Mouse (Mus musculus) liver, embryonic 11.5 days (tissue): ENCODE data around the gene Ldlrad3. TPM values are rescaled to one million over a fixed set of nuclear protein-coding genes. Genes with fewer than 3 reads are reported as not detected.

Experiments
- ATAC-seq: fragments of 200-750 bp; cut with Nextera tagmentation; replicated peaks from 2 replicates; pipeline ENCODE4 v1.8.0; 2017; ENCODE audit warnings: moderate number of reproducible peaks, mild to moderate bottlenecking, moderate TSS enrichment, moderate library complexity; ENCODE audit not compliant: low FRiP score
- DNase-seq: peaks from one replicate; pipeline ENCODE4 v3.0.0-alpha.2; 2017; ENCODE audit warnings: low spot score
- H3K27ac ChIP-seq: fragments of 300-500 bp; sonication (generic); 2 replicates; pipeline ENCODE4 v1.5.1; 2014; ENCODE audit warnings: mild to moderate bottlenecking, low read depth, low read length, control low read depth
- H3K27me3 ChIP-seq: fragments of 300-500 bp; sonication (generic); replicated peaks from 2 replicates; pipeline ENCODE4 v1.6.1; 2014; ENCODE audit warnings: low read length, mixed read lengths; ENCODE audit not compliant: control insufficient read depth, insufficient read depth
- H3K36me3 ChIP-seq: fragments of 300-500 bp; sonication (generic); 2 replicates; pipeline ENCODE4 v1.6.1; 2014; ENCODE audit warnings: mild to moderate bottlenecking, low read length, moderate library complexity, mixed read lengths; ENCODE audit not compliant: control insufficient read depth, insufficient read depth
- H3K4me1 ChIP-seq: fragments of 300-500 bp; sonication (generic); replicated peaks from 2 replicates; pipeline ENCODE4 v1.6.1; 2014; ENCODE audit warnings: low read length, mixed read lengths; ENCODE audit not compliant: control insufficient read depth, insufficient read depth
- H3K4me2 ChIP-seq: fragments of 300-500 bp; sonication (generic); 2 replicates; pipeline ENCODE4 v1.6.1; 2014; ENCODE audit warnings: mild to moderate bottlenecking, control low read depth, moderate library complexity
- H3K4me3 ChIP-seq: fragments of 300-500 bp; sonication (generic); 2 replicates; pipeline ENCODE4 v1.5.1; 2014; ENCODE audit warnings: low read depth, low read length, control low read depth
- H3K9ac ChIP-seq: fragments of 300-500 bp; sonication (generic); 2 replicates; pipeline ENCODE4 v1.6.1; 2014; ENCODE audit warnings: low read depth, low read length, control low read depth
- H3K9me3 ChIP-seq: fragments of 300-500 bp; sonication (generic); 2 replicates; pipeline ENCODE4 v1.6.1; 2016; ENCODE audit warnings: low read length, inconsistent platforms, mixed read lengths; ENCODE audit not compliant: control insufficient read depth
- WGBS: fragments of 180-500 bp; shearing (Covaris S2); extraction: QIAGEN DNeasy Blood & Tissue Kit; methylation state at CpG from one replicate; pipeline ENCODE4 v1.1.7; 2014; 5-methylcytosine and 5-hydroxymethylcytosine counted together
- polyA plus RNA-seq: library from polyadenylated mRNA; unstranded; fragments of >200 nt; fragmentation: Nextera tagmentation; extraction: Ambion mirVana; gene quantifications from 2 replicates; pipeline ENCODE4 v1.2.1, GENCODE M21; 2014

The Ldlrad3 gene
- polyA plus RNA-seq, 1 experiment from 2014 or later, result 17.9 TPM

GRCm38 (mm10) chr2:102011311-102011975 is 174.7 kb downstream of the Ldlrad3 start:
- DNase-seq, result no peak
- ATAC-seq, result peak; percentile 37; the same call in 1 of the 2 replicates
- no peak overlapping the region for H3K4me2 ChIP-seq
- no peak overlapping the region for H3K9ac ChIP-seq
- no peaks in the 10 kb centered on the region for H3K9me3 ChIP-seq
- H3K27me3 ChIP-seq, result no peaks in the 10 kb centered on the region
- H3K36me3 ChIP-seq, result no peaks in the 10 kb centered on the region
- H3K4me3 ChIP-seq, result no peak overlapping the region
- 68% methylated on average over 6 of the region's 6 CpGs for WGBS
- H3K4me1 ChIP-seq, result no peaks in the 10 kb centered on the region
- H3K27ac ChIP-seq, result no peak overlapping the region

- H3K27ac ChIP-seq, result no peak overlapping the region
- DNase-seq, result no peak
- 81% methylated on average over 6 of the region's 6 CpGs for WGBS
- H3K36me3 ChIP-seq, result no peaks in the 10 kb centered on the region
- H3K4me1 ChIP-seq, result peaks cover 9% of the 10 kb centered on the region; the same call in 1 of the 2 replicates
- H3K4me3 ChIP-seq, result no peak overlapping the region
- no peak overlapping the region for H3K9ac ChIP-seq
- no peak overlapping the region for H3K4me2 ChIP-seq
- H3K9me3 ChIP-seq, result no peaks in the 10 kb centered on the region
- H3K27me3 ChIP-seq, result no peaks in the 10 kb centered on the region
- no peak for ATAC-seq
These were observed 176.4 kb downstream of the Ldlrad3 start for GRCm38 (mm10) chr2:102009766-102010265.

- DNase-seq, result no peak
- 36% methylated on average over 4 of the region's 4 CpGs for WGBS
These were observed 180.0 kb downstream of the Ldlrad3 start for GRCm38 (mm10) chr2:102006143-102006542.

DNA sequence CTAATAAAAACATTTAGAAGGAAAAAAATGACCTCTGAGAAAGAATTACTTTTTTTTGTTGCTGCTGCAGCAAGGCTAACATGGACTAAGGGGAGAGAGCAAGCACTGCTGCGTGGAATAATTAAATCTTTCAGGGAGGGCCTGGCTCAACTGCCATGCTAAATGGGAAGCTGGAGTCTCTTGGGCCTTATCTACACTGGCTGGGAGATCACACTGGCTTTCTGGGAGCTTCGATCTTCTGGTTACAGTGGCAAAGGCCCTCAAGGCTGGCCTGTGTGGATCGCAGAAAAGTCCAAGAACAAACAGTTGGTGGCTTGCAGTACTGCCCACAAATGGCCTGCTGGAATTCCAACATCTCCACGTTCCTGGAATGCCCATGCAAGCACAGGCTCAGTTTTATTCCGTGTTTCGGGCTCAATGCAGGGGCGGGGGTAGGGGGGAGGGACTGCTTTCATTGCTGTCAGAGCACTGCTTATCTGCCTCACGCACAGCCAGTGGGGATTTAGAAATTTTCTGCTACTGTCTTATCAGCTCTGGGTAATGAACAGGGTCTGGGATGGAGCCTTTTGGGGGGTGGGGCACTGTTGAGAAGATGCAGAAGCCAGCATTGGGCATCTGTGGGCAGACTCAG is 180.7 kb downstream of the Ldlrad3 start:
- WGBS, result 26% methylated on average over 8 of the region's 8 CpGs

More at GRCm38 (mm10) chr2:102006143-102006542, 180.0 kb downstream of the Ldlrad3 start:
- Histone ChIP-seq H3K4me3 (no peak overlapping the region), H3K4me2 (no peak overlapping the region), H3K36me3 (no peaks in the 10 kb centered on the region), H3K4me1 (peaks cover 12% of the 10 kb centered on the region; the same call in 1 of the 2 replicates), H3K9me3 (no peaks in the 10 kb centered on the region), H3K27ac (peak overlapping the region; percentile 50), H3K9ac (no peak overlapping the region), H3K27me3 (no peaks in the 10 kb centered on the region)
- ATAC-seq, result no peak

DNA sequence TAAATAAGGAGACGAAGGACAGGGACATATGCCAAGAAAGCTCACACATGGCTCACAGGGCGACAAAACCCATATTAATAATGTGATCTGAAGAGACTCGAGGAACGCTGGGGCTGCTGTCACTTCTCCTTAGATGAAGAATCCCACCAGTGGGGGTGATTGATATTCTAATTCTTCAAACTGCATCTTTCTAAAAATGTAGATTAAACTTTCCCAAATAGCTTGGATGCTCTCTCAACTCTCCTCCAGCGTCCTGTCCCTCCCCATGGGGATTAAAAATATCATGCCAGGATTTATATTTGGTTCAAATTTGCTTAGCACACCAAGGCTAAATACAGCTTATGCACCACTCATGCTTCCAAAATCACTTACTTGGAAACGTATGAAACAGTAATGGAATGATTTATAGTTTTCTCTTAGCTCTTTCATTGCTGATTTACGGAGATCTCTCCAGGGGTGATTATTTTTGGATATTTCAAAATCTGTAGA is 182.4 kb downstream of the Ldlrad3 start:
- no peak for DNase-seq
- Histone ChIP-seq H3K4me2 (no peak overlapping the region), H3K4me3 (no peak overlapping the region), H3K36me3 (no peaks in the 10 kb centered on the region), H3K27me3 (no peaks in the 10 kb centered on the region), H3K4me1 (peaks cover 12% of the 10 kb centered on the region; the same call in 1 of the 2 replicates), H3K9ac (no peak overlapping the region), H3K27ac (peak overlapping the region; percentile 23; the same call in 1 of the 2 replicates), H3K9me3 (no peaks in the 10 kb centered on the region)
- ATAC-seq, result no peak
- WGBS, result 62% methylated on average over 7 of the region's 7 CpGs

More for the DNA sequence above, 180.7 kb downstream of the Ldlrad3 start:
- no peaks in the 10 kb centered on the region for H3K27me3 ChIP-seq
- peak overlapping the region; percentile 58 for H3K27ac ChIP-seq
- H3K9ac ChIP-seq, result no peak overlapping the region
- H3K9me3 ChIP-seq, result no peaks in the 10 kb centered on the region
- H3K36me3 ChIP-seq, result no peaks in the 10 kb centered on the region
- peaks cover 12% of the 10 kb centered on the region; the same call in 1 of the 2 replicates for H3K4me1 ChIP-seq
- H3K4me3 ChIP-seq, result no peak overlapping the region
- ATAC-seq (peak; percentile 44; the same call in 1 of the 2 replicates), DNase-seq (peak; percentile 36)
- no peak overlapping the region for H3K4me2 ChIP-seq

DNA sequence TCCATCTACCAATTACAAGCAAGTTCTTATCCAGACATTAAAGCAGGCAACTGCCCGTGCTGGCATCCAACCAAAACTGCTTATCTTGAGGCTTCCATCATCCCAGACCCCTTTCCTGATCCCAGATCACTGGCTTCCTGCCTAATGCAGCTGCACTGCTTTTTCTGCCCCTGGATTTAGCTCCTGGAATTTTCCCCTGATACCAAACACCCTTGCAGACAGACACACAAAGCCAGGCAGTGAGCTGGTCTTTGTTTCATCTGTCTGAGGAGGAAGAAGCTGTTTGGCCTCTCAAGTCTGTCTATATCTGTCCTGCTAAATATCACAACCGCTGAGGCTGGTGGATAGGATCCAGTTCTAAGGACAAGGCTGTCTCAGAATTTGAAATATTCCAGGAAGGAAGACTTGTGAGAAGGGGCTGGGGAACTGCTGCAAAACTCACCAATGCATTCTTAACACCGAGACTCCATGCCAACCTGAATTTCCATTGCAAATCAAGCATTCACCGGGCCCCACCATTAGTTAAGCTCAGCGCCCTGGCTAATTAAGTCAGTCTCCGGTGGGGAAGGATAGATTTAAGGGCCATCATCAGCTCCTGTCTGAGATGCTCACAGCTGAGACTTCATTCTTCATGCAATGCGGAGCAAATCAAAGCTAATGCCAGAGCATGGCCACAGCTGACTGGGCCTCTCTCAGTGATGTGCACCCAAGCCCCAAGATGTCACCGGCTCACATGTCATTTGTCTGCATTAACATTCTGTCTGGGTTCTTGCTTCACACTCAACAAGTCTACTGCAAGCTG is 183.0 kb downstream of the Ldlrad3 start:
- Histone ChIP-seq H3K36me3 (no peaks in the 10 kb centered on the region), H3K4me1 (peaks cover 12% of the 10 kb centered on the region; the same call in 1 of the 2 replicates), H3K27ac (peak overlapping the region; percentile 66), H3K4me2 (no peak overlapping the region), H3K9ac (no peak overlapping the region), H3K4me3 (no peak overlapping the region), H3K27me3 (no peaks in the 10 kb centered on the region), H3K9me3 (no peaks in the 10 kb centered on the region)
- peak; percentile 48 for ATAC-seq
- DNase-seq, result no peak
- whole genome bisulfite sequencing, result 46% methylated on average over 8 of the region's 8 CpGs

DNA sequence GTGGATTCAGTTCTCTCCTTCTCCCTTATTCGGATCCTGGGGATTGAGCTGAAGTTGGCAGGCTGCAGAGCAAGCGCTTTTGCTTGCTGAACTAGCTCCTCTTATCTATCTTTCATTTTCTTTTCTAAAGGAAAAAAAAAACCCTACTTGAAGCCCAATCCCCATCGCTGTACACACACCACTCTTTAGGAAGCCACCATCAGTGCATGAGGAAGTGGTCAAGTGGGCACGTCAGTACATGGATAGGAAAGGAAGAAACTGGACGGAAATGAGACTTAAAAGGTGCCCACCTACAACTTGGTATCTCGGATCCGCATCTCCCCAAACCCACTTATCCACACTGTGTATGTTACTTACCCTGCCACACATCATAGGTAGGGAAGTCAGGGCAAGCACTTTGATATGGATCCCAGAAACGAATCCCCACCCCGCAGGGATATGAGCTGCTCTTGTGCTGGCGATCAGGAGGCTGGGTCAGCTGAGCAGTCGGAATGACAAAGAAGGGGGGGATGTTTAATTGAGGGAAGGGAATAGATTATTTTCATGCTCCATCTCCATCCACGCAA is 183.7 kb downstream of the Ldlrad3 start:
- Histone ChIP-seq H3K27me3 (no peaks in the 10 kb centered on the region), H3K9ac (no peak overlapping the region), H3K4me1 (peaks cover 12% of the 10 kb centered on the region; the same call in 1 of the 2 replicates), H3K36me3 (no peaks in the 10 kb centered on the region), H3K9me3 (no peaks in the 10 kb centered on the region), H3K27ac (peak overlapping the region; percentile 66), H3K4me2 (peak overlapping the region; percentile 40), H3K4me3 (no peak overlapping the region)
- DNase-seq (no peak), ATAC-seq (peak; percentile 16; the same call in 1 of the 2 replicates)
- WGBS, result 31% methylated on average over 12 of the region's 12 CpGs

GRCm38 (mm10) chr2:102001661-102002060 is 184.5 kb downstream of the Ldlrad3 start:
- Histone ChIP-seq H3K36me3 (no peaks in the 10 kb centered on the region), H3K27ac (peak overlapping the region; percentile 66; the same call in 1 of the 2 replicates), H3K9me3 (no peaks in the 10 kb centered on the region), H3K9ac (no peak overlapping the region), H3K4me2 (no peak overlapping the region), H3K27me3 (no peaks in the 10 kb centered on the region), H3K4me1 (peaks cover 12% of the 10 kb centered on the region; the same call in 1 of the 2 replicates), H3K4me3 (no peak overlapping the region)
- ATAC-seq, result no peak
- 5% methylated on average over 1 of the region's 1 CpGs for WGBS
- no peak for DNase-seq
